Mouse (Mus musculus) C2C12 (cell line): ENCODE results near the gene Prm3. TPM values are rescaled to one million over a fixed set of nuclear protein-coding genes. Genes with fewer than 3 reads are reported as not detected.
"Not testable (repeated sequence)": the region's sequence is repeated elsewhere in the genome, so short reads cannot be mapped to it uniquely, and the experiment has no call there.

Experiments used
- H3K27me3 ChIP-seq: one replicate; pipeline ENCODE4 v1.6.1; 2011; ENCODE audit not compliant: control insufficient read depth, insufficient read depth, insufficient read length
- H3K36me3 ChIP-seq: one replicate; pipeline ENCODE4 v1.6.1; 2011; ENCODE audit not compliant: control insufficient read depth, insufficient read depth
- H3K4me3 ChIP-seq: one replicate; pipeline ENCODE4 v1.5.1; 2011; ENCODE audit warnings: mild to moderate bottlenecking, control low read depth; ENCODE audit not compliant: poor library complexity, insufficient read depth, severe bottlenecking
- H3K79me2 ChIP-seq: one replicate; pipeline ENCODE4 v1.6.1; 2011; ENCODE audit not compliant: control insufficient read depth, insufficient read depth
- H3K79me3 ChIP-seq: one replicate; pipeline ENCODE4 v1.6.1; 2011; ENCODE audit warnings: low read depth, control low read depth
- H3ac ChIP-seq: one replicate; pipeline ENCODE3; 2011; ENCODE audit warnings: low read depth; ENCODE audit not compliant: control insufficient read depth, insufficient read length
- CEBPB ChIP-seq: IDR thresholded peaks from one replicate; pipeline ENCODE4 v1.6.1; 2011; ENCODE audit warnings: low read depth, mild to moderate bottlenecking, control low read depth, moderate library complexity
- CTCF ChIP-seq: IDR thresholded peaks from one replicate; pipeline ENCODE4 v1.5.1; 2011; ENCODE audit not compliant: control insufficient read depth, insufficient read depth, insufficient read length
- FOSL1 ChIP-seq: IDR thresholded peaks from one replicate; pipeline ENCODE4 v1.8.0; 2011; ENCODE audit warnings: mild to moderate bottlenecking, low read length; ENCODE audit not compliant: poor library complexity, insufficient read depth, severe bottlenecking
- MAX ChIP-seq: IDR thresholded peaks from one replicate; pipeline ENCODE4 v1.6.1; 2011; ENCODE audit warnings: mild to moderate bottlenecking, control low read depth
- MYOD1 ChIP-seq: IDR thresholded peaks from one replicate; pipeline ENCODE4 v1.6.1; 2011; ENCODE audit warnings: low read depth; ENCODE audit not compliant: control insufficient read depth, insufficient read length
- MYOG ChIP-seq: IDR thresholded peaks from one replicate; pipeline ENCODE4 v1.6.1; 2011; ENCODE audit not compliant: control insufficient read depth, insufficient read length; ENCODE audit errors: extremely low read depth
- USF1 ChIP-seq: IDR thresholded peaks from one replicate; pipeline ENCODE4 v1.6.1; 2011; ENCODE audit warnings: low read depth, mild to moderate bottlenecking, control low read depth, moderate library complexity
- polyA plus RNA-seq: library from polyadenylated mRNA; unstranded; fragments of >200 nt; fragmentation: generic; extraction: Trizol; gene quantifications from one replicate; pipeline ENCODE4 v1.2.1, GENCODE M21; 2012; ENCODE audit warnings: missing spikeins

Prm3 gene
- polyA plus RNA-seq, 1 experiment = not detected

DNA sequence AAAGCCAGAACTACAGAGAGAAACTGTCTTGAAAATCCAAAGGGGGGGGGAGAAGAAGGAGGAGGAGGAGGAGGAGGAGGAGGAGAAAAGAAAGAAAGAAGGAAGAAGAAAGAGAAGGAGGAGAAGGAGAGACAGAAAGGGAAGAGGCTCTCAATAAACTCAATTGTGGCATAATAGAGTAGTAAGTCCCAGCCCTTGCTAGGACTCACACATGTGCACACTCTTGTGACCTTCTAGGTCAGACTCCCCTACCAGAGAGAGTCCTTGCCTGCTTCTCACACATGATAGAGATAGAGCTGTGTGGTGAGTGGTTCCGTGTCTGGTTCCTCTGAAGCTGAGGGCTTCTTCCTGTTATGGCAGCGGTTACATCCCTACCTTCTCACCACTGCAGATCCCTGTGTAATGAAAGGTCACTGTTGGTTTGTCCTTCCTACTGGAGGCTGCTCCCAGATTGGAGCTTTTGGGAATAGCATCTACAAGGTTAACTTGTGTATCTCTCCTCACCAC lies 22.2 kb upstream of the Prm3 start, which contains the start of gene Gm11172:
Gm11172 (plus strand) TSS at position 51 of the 507 bp plus-strand sequence.
- Histone ChIP-seq H3K4me3 (no peak within 1 kb of the TSS), H3K27me3 (peaks cover 17% of the 10 kb centered on the region), H3ac (no peak within 1 kb of the TSS), H3K79me2 (no peaks in the 10 kb centered on the region), H3K79me3 (no peaks in the 10 kb centered on the region), H3K36me3 (no peaks in the 10 kb centered on the region)
- TF ChIP-seq MYOG = no peak
- no peak for TF ChIP-seq MAX
- TF ChIP-seq USF1 = no peak
- no peak for TF ChIP-seq CTCF
- no peak for TF ChIP-seq MYOD1
- no peak for TF ChIP-seq CEBPB
- no peak for TF ChIP-seq FOSL1

GRCm38 (mm10) chr16:10810376-10810775 lies 19.7 kb upstream of the Prm3 start:
- Histone ChIP-seq H3K4me3 (no peak overlapping the region), H3K27me3 (peaks cover 38% of the 10 kb centered on the region), H3K36me3 (no peaks in the 10 kb centered on the region), H3K79me2 (no peaks in the 10 kb centered on the region), H3ac (no peak overlapping the region), H3K79me3 (no peaks in the 10 kb centered on the region)
- TF ChIP-seq MYOD1 = no peak
- no peak for TF ChIP-seq USF1
- TF ChIP-seq FOSL1 = no peak
- TF ChIP-seq MYOG = no peak
- TF ChIP-seq MAX = no peak
- no peak for TF ChIP-seq CTCF
- no peak for TF ChIP-seq CEBPB

- Histone ChIP-seq H3K4me3 (no peak within 1 kb of the TSS), H3K79me2 (no peaks in the 10 kb centered on the region), H3ac (no peak within 1 kb of the TSS), H3K36me3 (no peaks in the 10 kb centered on the region), H3K79me3 (no peaks in the 10 kb centered on the region), H3K27me3 (peaks cover 38% of the 10 kb centered on the region)
- no peak for TF ChIP-seq CTCF
- no peak for TF ChIP-seq MAX
- no peak for TF ChIP-seq MYOD1
- no peak for TF ChIP-seq MYOG
These were observed 15.2 kb upstream of the Prm3 start, which contains the start of gene Prm1 for GRCm38 (mm10) chr16:10805789-10806527. TSS of gene Prm1 (minus strand) at chr16:10805839.

- H3K27me3 ChIP-seq = peaks cover 17% of the 10 kb centered on the region
These were observed 11.7 kb upstream of the Prm3 start for GRCm38 (mm10) chr16:10802420-10802819.

GRCm38 (mm10) chr16:10796034-10796433 lies 5.3 kb upstream of the Prm3 start, which contains the start of gene Prm2:
TSS of gene Prm2 (minus strand) at chr16:10796134.
- no peak for TF ChIP-seq MAX
- H3K79me2 ChIP-seq = no peaks in the 10 kb centered on the region
- no peaks in the 10 kb centered on the region for H3K36me3 ChIP-seq
- H3K79me3 ChIP-seq = no peaks in the 10 kb centered on the region
- H3ac ChIP-seq = no peak within 1 kb of the TSS
- no peak within 1 kb of the TSS for H3K4me3 ChIP-seq
- no peaks in the 10 kb centered on the region for H3K27me3 ChIP-seq

More at GRCm38 (mm10) chr16:10802420-10802819, 11.7 kb upstream of the Prm3 start:
- not testable (repeated sequence) for H3K36me3 ChIP-seq, H3K79me3 ChIP-seq, H3ac ChIP-seq, H3K4me3 ChIP-seq, H3K79me2 ChIP-seq

- H3K79me3 ChIP-seq = peaks cover 5% of the 10 kb centered on the region
- peaks cover 9% of the 10 kb centered on the region for H3K79me2 ChIP-seq
- no peak overlapping the region for H3K4me3 ChIP-seq
- H3K36me3 ChIP-seq = no peaks in the 10 kb centered on the region
- no peak overlapping the region for H3ac ChIP-seq
- TF ChIP-seq CTCF (no peak), MYOG (no peak), MYOD1 (no peak), MAX (no peak)
- no peaks in the 10 kb centered on the region for H3K27me3 ChIP-seq
These were observed 1.8 kb downstream of the Prm3 start for GRCm38 (mm10) chr16:10788866-10789265.
